Mouse (Mus musculus): Measurements from ENCODE around the gene Camta1. TPM values are rescaled to one million over a fixed set of nuclear protein-coding genes. Genes with fewer than 3 reads are reported as not detected.

Camta1 gene
- total and polyA plus RNA-seq, 2 experiments = 2.7 to 6.1 TPM

DNA sequence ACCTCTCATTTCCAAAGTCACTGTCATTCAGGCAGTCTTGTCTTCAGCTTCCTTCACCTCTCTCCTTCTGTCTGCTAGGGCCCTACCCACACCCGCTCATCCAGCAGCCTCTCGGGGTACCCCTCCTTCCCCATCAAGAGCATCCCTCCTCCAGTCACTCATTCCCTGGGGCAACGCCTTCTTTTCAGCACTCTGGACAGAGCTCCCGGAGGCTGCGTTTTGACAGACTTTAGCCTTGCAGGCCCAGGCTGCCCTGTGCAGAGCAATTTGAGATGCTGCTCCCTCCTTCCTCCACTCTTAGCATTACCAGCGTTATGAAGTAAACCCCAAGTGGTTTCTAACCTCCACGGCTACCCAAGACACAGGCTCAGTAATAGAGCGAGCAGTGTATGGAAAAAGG, 675.2 kb downstream of the Camta1 start:
- TF ChIP-seq POLR2A (IDR thresholded peaks at IDR 0.05; ENCODE audit: extremely low read depth, insufficient read depth, low read length) (no peak), CTCF (IDR thresholded peaks at IDR 0.05; ENCODE audit: low read depth, low read length) (no peak)
- Histone ChIP-seq H3K4me1 (ENCODE audit: control insufficient read depth, insufficient read depth, low read length) (no peaks in the 10 kb centered on the region), H3K4me3 (ENCODE audit: insufficient read depth, low read depth, low read length) (no peak overlapping the region), H3K36me3 (ENCODE audit: control insufficient read depth, insufficient read depth, low read length) (no peaks in the 10 kb centered on the region), H3K9ac (ENCODE audit: low read depth, low read length) (no peak overlapping the region), H3K27ac (replicated peaks; ENCODE audit: insufficient read depth, low read depth, low read length) (no peak overlapping the region), H3K27me3 (ENCODE audit: control insufficient read depth, insufficient read depth, low read length) (no peaks in the 10 kb centered on the region), H3K79me2 (ENCODE audit: control insufficient read depth, insufficient read depth, low read length) (no peaks in the 10 kb centered on the region)
- WGBS = 14% methylated on average over 8 of the region's 8 CpGs
- DNase-seq (ENCODE audit: extremely low read depth, low read depth, low spot score) = no peak

DNA sequence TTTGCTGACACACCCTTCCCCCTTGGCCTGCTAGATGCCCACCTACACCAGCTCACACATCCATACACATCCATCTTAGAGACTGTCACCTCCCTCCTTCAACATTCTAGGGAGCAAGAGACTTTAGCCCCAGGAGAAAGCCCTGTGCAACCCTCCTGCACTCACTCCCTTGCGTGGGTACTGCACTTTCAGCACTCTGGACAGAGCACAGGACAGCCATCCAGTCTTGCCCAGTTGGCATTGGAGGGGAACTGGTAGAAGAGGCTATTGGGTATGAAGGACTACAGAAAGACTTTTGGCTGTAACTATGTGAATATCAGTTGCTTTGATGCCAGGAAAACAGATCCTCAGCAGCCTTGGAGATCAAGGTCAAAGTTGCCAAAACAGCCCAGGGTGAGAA, 675.9 kb downstream of the Camta1 start:
- Histone ChIP-seq H3K4me1 (ENCODE audit: control insufficient read depth, insufficient read depth, low read length) (no peaks in the 10 kb centered on the region), H3K79me2 (ENCODE audit: control insufficient read depth, insufficient read depth, low read length) (no peaks in the 10 kb centered on the region), H3K4me3 (ENCODE audit: insufficient read depth, low read depth, low read length) (no peak overlapping the region), H3K27me3 (ENCODE audit: control insufficient read depth, insufficient read depth, low read length) (no peaks in the 10 kb centered on the region), H3K36me3 (ENCODE audit: control insufficient read depth, insufficient read depth, low read length) (no peaks in the 10 kb centered on the region), H3K27ac (replicated peaks; ENCODE audit: insufficient read depth, low read depth, low read length) (no peak overlapping the region), H3K9ac (ENCODE audit: low read depth, low read length) (no peak overlapping the region)
- TF ChIP-seq CTCF (IDR thresholded peaks at IDR 0.05; ENCODE audit: low read depth, low read length) (no peak), POLR2A (IDR thresholded peaks at IDR 0.05; ENCODE audit: extremely low read depth, insufficient read depth, low read length) (no peak)
- WGBS = 19% methylated on average over 1 of the region's 1 CpGs
- no peak for DNase-seq (ENCODE audit: extremely low read depth, low read depth, low spot score)

DNA sequence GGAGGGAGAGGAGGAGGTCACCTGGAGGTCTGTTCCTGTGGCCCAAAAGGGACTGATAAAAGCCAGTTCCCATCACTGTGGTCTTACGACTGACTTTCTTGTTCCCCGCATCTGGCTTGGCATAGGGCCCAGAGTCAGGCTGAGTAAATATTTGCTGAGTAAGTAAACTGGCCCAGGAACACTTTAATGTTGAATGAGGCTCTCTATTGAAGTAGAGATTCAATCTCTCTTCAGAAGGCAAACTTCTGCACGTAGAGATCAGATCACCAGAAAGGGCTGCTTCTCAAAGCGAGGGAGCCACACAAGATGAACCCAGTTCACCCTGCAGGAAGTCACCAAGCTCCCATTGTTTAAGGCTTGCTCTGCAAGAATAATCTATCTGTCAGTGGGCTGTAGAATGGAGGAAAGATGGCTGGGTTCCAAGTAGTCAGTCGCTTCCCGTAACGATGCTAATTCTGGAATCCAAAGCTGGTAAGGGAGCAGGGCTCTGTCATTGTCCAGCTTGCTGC, 681.2 kb downstream of the Camta1 start:
- Histone ChIP-seq H3K36me3 (ENCODE audit: control insufficient read depth, insufficient read depth, low read length) (no peaks in the 10 kb centered on the region), H3K4me3 (ENCODE audit: insufficient read depth, low read depth, low read length) (no peak overlapping the region), H3K4me1 (ENCODE audit: control insufficient read depth, insufficient read depth, low read length) (peaks cover 2% of the 10 kb centered on the region; the same call in 1 of the 2 replicates), H3K9ac (ENCODE audit: low read depth, low read length) (no peak overlapping the region), H3K79me2 (ENCODE audit: control insufficient read depth, insufficient read depth, low read length) (no peaks in the 10 kb centered on the region), H3K27me3 (ENCODE audit: control insufficient read depth, insufficient read depth, low read length) (no peaks in the 10 kb centered on the region), H3K27ac (replicated peaks; ENCODE audit: insufficient read depth, low read depth, low read length) (no peak overlapping the region)
- TF ChIP-seq CTCF (IDR thresholded peaks at IDR 0.05; ENCODE audit: low read depth, low read length) = no peak
- no peak for TF ChIP-seq POLR2A (IDR thresholded peaks at IDR 0.05; ENCODE audit: extremely low read depth, insufficient read depth, low read length)
- no peak for DNase-seq (ENCODE audit: extremely low read depth, low read depth, low spot score)
- 9% methylated on average over 7 of the region's 7 CpGs for WGBS

DNA sequence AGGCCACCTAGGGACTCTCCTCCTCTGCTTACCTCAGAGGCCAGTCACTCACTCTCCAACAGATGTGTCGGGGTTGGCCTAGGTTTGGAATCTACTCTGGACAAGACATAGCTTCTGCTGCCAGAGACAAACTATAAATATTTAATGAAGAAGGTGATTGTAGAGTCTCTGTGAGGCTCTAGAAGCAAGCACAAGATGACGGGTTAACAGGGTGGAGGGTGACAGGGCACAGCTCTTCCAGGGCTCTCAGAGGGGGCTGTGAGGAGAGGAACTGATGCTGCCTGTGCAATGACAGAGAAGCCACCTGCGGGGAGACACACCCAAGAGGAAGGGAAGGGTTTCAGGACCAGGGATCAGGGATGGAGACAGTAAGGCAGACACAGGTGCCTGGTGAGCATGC, 682.0 kb downstream of the Camta1 start:
- 31% methylated on average over 3 of the region's 3 CpGs for WGBS
- H3K27ac ChIP-seq (replicated peaks; ENCODE audit: insufficient read depth, low read depth, low read length) = no peak overlapping the region

DNA sequence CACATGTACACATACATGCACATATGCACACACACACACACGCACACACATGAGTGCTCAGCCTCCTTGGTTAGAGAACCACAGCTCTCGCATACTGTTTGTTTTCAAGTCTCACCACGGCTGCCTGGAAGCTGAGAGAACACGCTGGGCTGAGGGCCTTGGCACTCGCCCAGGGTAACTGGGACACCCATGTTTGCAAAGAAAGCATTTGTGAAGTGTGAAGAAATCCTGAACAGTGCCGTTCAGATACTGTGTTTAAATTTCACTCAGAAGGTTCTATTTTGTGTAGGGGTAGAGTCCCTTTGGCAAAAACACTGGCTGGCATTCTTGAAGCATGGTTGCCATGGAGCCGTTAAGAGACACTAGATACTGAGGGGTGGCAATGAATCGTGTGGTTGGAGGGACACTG, 682.7 kb downstream of the Camta1 start:
- peak; percentile 33 for DNase-seq (ENCODE audit: extremely low read depth, low read depth, low spot score)
- H3K27ac ChIP-seq (replicated peaks; ENCODE audit: insufficient read depth, low read depth, low read length) = no peak overlapping the region
- H3K4me1 ChIP-seq (ENCODE audit: control insufficient read depth, insufficient read depth, low read length) = peaks cover 2% of the 10 kb centered on the region; the same call in 1 of the 2 replicates
- TF ChIP-seq CTCF (IDR thresholded peaks at IDR 0.05; ENCODE audit: low read depth, low read length) (no peak), POLR2A (IDR thresholded peaks at IDR 0.05; ENCODE audit: extremely low read depth, insufficient read depth, low read length) (no peak)
- H3K9ac ChIP-seq (ENCODE audit: low read depth, low read length) = no peak overlapping the region
- H3K36me3 ChIP-seq (ENCODE audit: control insufficient read depth, insufficient read depth, low read length) = no peaks in the 10 kb centered on the region
- WGBS = 31% methylated on average over 8 of the region's 8 CpGs
- no peaks in the 10 kb centered on the region for H3K79me2 ChIP-seq (ENCODE audit: control insufficient read depth, insufficient read depth, low read length)
- no peak overlapping the region for H3K4me3 ChIP-seq (ENCODE audit: insufficient read depth, low read depth, low read length)
- H3K27me3 ChIP-seq (ENCODE audit: control insufficient read depth, insufficient read depth, low read length) = no peaks in the 10 kb centered on the region

More for the DNA sequence above, 682.0 kb downstream of the Camta1 start:
- no peaks in the 10 kb centered on the region for H3K36me3 ChIP-seq (ENCODE audit: control insufficient read depth, insufficient read depth, low read length)
- DNase-seq (ENCODE audit: extremely low read depth, low read depth, low spot score) = no peak
- no peaks in the 10 kb centered on the region for H3K79me2 ChIP-seq (ENCODE audit: control insufficient read depth, insufficient read depth, low read length)
- no peaks in the 10 kb centered on the region for H3K27me3 ChIP-seq (ENCODE audit: control insufficient read depth, insufficient read depth, low read length)
- no peak overlapping the region for H3K9ac ChIP-seq (ENCODE audit: low read depth, low read length)
- H3K4me3 ChIP-seq (ENCODE audit: insufficient read depth, low read depth, low read length) = no peak overlapping the region
- TF ChIP-seq CTCF (IDR thresholded peaks at IDR 0.05; ENCODE audit: low read depth, low read length) (no peak), POLR2A (IDR thresholded peaks at IDR 0.05; ENCODE audit: extremely low read depth, insufficient read depth, low read length) (no peak)
- peaks cover 2% of the 10 kb centered on the region; the same call in 1 of the 2 replicates for H3K4me1 ChIP-seq (ENCODE audit: control insufficient read depth, insufficient read depth, low read length)

DNA sequence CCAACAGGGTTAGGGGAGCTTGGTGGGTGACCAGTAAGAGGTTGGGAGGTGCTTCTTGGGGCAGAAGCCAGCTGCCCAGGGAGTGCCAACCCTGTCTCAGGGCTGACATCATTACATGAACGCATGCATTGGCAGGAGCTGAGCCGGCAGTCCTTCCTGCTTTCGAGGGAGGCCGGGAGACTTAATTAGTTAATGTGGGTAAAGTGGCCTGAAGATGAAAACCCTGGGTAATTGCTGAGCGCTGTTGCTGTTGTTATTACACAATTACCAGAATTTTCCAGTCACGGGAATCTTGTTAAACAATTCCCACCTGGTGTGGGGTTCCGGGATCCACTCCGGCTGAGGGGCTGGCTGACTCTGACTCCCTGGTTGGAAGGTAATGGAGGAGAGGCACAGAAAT, 689.1 kb downstream of the Camta1 start:
- Histone ChIP-seq H3K4me1 (ENCODE audit: control insufficient read depth, insufficient read depth, low read length) (no peaks in the 10 kb centered on the region), H3K36me3 (ENCODE audit: control insufficient read depth, insufficient read depth, low read length) (no peaks in the 10 kb centered on the region), H3K9ac (ENCODE audit: low read depth, low read length) (no peak overlapping the region), H3K27ac (replicated peaks; ENCODE audit: insufficient read depth, low read depth, low read length) (no peak overlapping the region), H3K27me3 (ENCODE audit: control insufficient read depth, insufficient read depth, low read length) (no peaks in the 10 kb centered on the region), H3K4me3 (ENCODE audit: insufficient read depth, low read depth, low read length) (no peak overlapping the region), H3K79me2 (ENCODE audit: control insufficient read depth, insufficient read depth, low read length) (no peaks in the 10 kb centered on the region)
- TF ChIP-seq POLR2A (IDR thresholded peaks at IDR 0.05; ENCODE audit: extremely low read depth, insufficient read depth, low read length) (no peak), CTCF (IDR thresholded peaks at IDR 0.05; ENCODE audit: low read depth, low read length) (no peak)
- WGBS = 88% methylated on average over 8 of the region's 8 CpGs
- DNase-seq (ENCODE audit: extremely low read depth, low read depth, low spot score) = no peak

Data from liver, adult 2 months (tissue).